Mouse (Mus musculus): ENCODE data around the gene Stk40. TPM values are rescaled to one million over a fixed set of nuclear protein-coding genes. Genes with fewer than 3 reads are reported as not detected.

Gene Stk40
- polyA plus RNA-seq, 1 experiment from 2014 or later = 24.4 TPM

GRCm38 (mm10) chr4:126145396-126145795 is 41.6 kb downstream of the Stk40 start:
- Histone ChIP-seq H3K9ac (ENCODE audit: low read depth, low read length) (no peak overlapping the region), H3K4me1 (replicated peaks; ENCODE audit: control insufficient read depth, insufficient read depth, low read length) (peaks cover 33% of the 10 kb centered on the region), H3K27me3 (replicated peaks; ENCODE audit: control insufficient read depth, insufficient read depth, low read length) (peaks cover 36% of the 10 kb centered on the region), H3K4me2 (no peak overlapping the region), H3K27ac (ENCODE audit: low read depth, low read length) (no peak overlapping the region), H3K4me3 (ENCODE audit: low read depth, low read length) (no peak overlapping the region), H3K36me3 (ENCODE audit: control insufficient read depth, insufficient read depth, low read length) (no peaks in the 10 kb centered on the region), H3K9me3 (ENCODE audit: control insufficient read depth, low read length) (no peaks in the 10 kb centered on the region)
- DNase-seq (ENCODE audit: low spot score) = no peak
- ATAC-seq (replicated peaks; ENCODE audit: low FRiP score) = no peak
- WGBS = 40% methylated on average over 4 of the region's 4 CpGs

GRCm38 (mm10) chr4:126146974-126147532 is 43.3 kb downstream of the Stk40 start:
- Histone ChIP-seq H3K27ac (ENCODE audit: low read depth, low read length) (peak overlapping the region; percentile 87), H3K9ac (ENCODE audit: low read depth, low read length) (no peak overlapping the region), H3K27me3 (replicated peaks; ENCODE audit: control insufficient read depth, insufficient read depth, low read length) (peaks cover 36% of the 10 kb centered on the region), H3K4me1 (replicated peaks; ENCODE audit: control insufficient read depth, insufficient read depth, low read length) (peaks cover 38% of the 10 kb centered on the region), H3K9me3 (ENCODE audit: control insufficient read depth, low read length) (no peaks in the 10 kb centered on the region), H3K4me3 (ENCODE audit: low read depth, low read length) (no peak overlapping the region; the same call in 1 of the 2 replicates), H3K36me3 (ENCODE audit: control insufficient read depth, insufficient read depth, low read length) (no peaks in the 10 kb centered on the region), H3K4me2 (peak overlapping the region; percentile 57)
- no peak for ATAC-seq (replicated peaks; ENCODE audit: low FRiP score)
- 46% methylated on average over 9 of the region's 9 CpGs for WGBS
- DNase-seq (ENCODE audit: low spot score) = no peak

- peak within 1 kb of the TSS; percentile 57 for H3K4me2 ChIP-seq
- no peaks in the 10 kb centered on the region for H3K36me3 ChIP-seq (ENCODE audit: control insufficient read depth, insufficient read depth, low read length)
- ATAC-seq (replicated peaks; ENCODE audit: low FRiP score) = peak; percentile 61
- peak; percentile 82 for DNase-seq (ENCODE audit: low spot score)
- WGBS = 11% methylated on average over 23 of the region's 24 CpGs
- H3K27me3 ChIP-seq (replicated peaks; ENCODE audit: control insufficient read depth, insufficient read depth, low read length) = peaks cover 36% of the 10 kb centered on the region
- peaks cover 38% of the 10 kb centered on the region for H3K4me1 ChIP-seq (replicated peaks; ENCODE audit: control insufficient read depth, insufficient read depth, low read length)
- H3K9ac ChIP-seq (ENCODE audit: low read depth, low read length) = peak within 1 kb of the TSS; percentile 26
- H3K4me3 ChIP-seq (ENCODE audit: low read depth, low read length) = peak within 1 kb of the TSS; percentile 68
- no peaks in the 10 kb centered on the region for H3K9me3 ChIP-seq (ENCODE audit: control insufficient read depth, low read length)
- peak within 1 kb of the TSS; percentile 87 for H3K27ac ChIP-seq (ENCODE audit: low read depth, low read length)
These were observed 43.9 kb downstream of the Stk40 start, which contains the start of gene Eva1b for GRCm38 (mm10) chr4:126147533-126148160. Gene Eva1b, plus strand, starts transcription at chr4:126147744.

GRCm38 (mm10) chr4:126148161-126148961 is 44.6 kb downstream of the Stk40 start:
- H3K4me2 ChIP-seq = peak overlapping the region; percentile 57
- peak overlapping the region; percentile 26 for H3K9ac ChIP-seq (ENCODE audit: low read depth, low read length)
- WGBS = 1% methylated on average over 64 of the region's 67 CpGs
- peak overlapping the region; percentile 68 for H3K4me3 ChIP-seq (ENCODE audit: low read depth, low read length)
- no peaks in the 10 kb centered on the region for H3K36me3 ChIP-seq (ENCODE audit: control insufficient read depth, insufficient read depth, low read length)
- H3K27me3 ChIP-seq (replicated peaks; ENCODE audit: control insufficient read depth, insufficient read depth, low read length) = peaks cover 36% of the 10 kb centered on the region
- H3K27ac ChIP-seq (ENCODE audit: low read depth, low read length) = peak overlapping the region; percentile 87
- peak; percentile 69 for DNase-seq (ENCODE audit: low spot score)
- H3K4me1 ChIP-seq (replicated peaks; ENCODE audit: control insufficient read depth, insufficient read depth, low read length) = peaks cover 38% of the 10 kb centered on the region
- H3K9me3 ChIP-seq (ENCODE audit: control insufficient read depth, low read length) = no peaks in the 10 kb centered on the region
- ATAC-seq (replicated peaks; ENCODE audit: low FRiP score) = peak; percentile 33; the same call in 1 of the 2 replicates

- Histone ChIP-seq H3K27ac (ENCODE audit: low read depth, low read length) (peak overlapping the region; percentile 87), H3K4me2 (peak overlapping the region; percentile 57), H3K4me3 (ENCODE audit: low read depth, low read length) (peak overlapping the region; percentile 68), H3K36me3 (ENCODE audit: control insufficient read depth, insufficient read depth, low read length) (no peaks in the 10 kb centered on the region), H3K9me3 (ENCODE audit: control insufficient read depth, low read length) (no peaks in the 10 kb centered on the region), H3K27me3 (replicated peaks; ENCODE audit: control insufficient read depth, insufficient read depth, low read length) (peaks cover 36% of the 10 kb centered on the region), H3K9ac (ENCODE audit: low read depth, low read length) (peak overlapping the region; percentile 26), H3K4me1 (replicated peaks; ENCODE audit: control insufficient read depth, insufficient read depth, low read length) (peaks cover 38% of the 10 kb centered on the region)
- WGBS = 29% methylated on average over 41 of the region's 42 CpGs
- ATAC-seq (replicated peaks; ENCODE audit: low FRiP score) (no peak), DNase-seq (ENCODE audit: low spot score) (no peak)
These were observed 45.4 kb downstream of the Stk40 start for GRCm38 (mm10) chr4:126149041-126149676.

GRCm38 (mm10) chr4:126149798-126150197 is 46.0 kb downstream of the Stk40 start:
- ATAC-seq (replicated peaks; ENCODE audit: low FRiP score) = no peak

GRCm38 (mm10) chr4:126150297-126150948 is 46.7 kb downstream of the Stk40 start:
- H3K36me3 ChIP-seq (ENCODE audit: control insufficient read depth, insufficient read depth, low read length) = no peaks in the 10 kb centered on the region
- ATAC-seq (replicated peaks; ENCODE audit: low FRiP score) (peak; percentile 45), DNase-seq (ENCODE audit: low spot score) (peak; percentile 74)
- H3K4me2 ChIP-seq = peak overlapping the region; percentile 57
- H3K27me3 ChIP-seq (replicated peaks; ENCODE audit: control insufficient read depth, insufficient read depth, low read length) = peaks cover 36% of the 10 kb centered on the region
- WGBS = 43% methylated on average over 16 of the region's 16 CpGs
- H3K27ac ChIP-seq (ENCODE audit: low read depth, low read length) = peak overlapping the region; percentile 14; the same call in 1 of the 2 replicates
- H3K4me3 ChIP-seq (ENCODE audit: low read depth, low read length) = peak overlapping the region; percentile 68
- H3K9me3 ChIP-seq (ENCODE audit: control insufficient read depth, low read length) = no peaks in the 10 kb centered on the region
- peaks cover 41% of the 10 kb centered on the region for H3K4me1 ChIP-seq (replicated peaks; ENCODE audit: control insufficient read depth, insufficient read depth, low read length)
- no peak overlapping the region for H3K9ac ChIP-seq (ENCODE audit: low read depth, low read length)

More at GRCm38 (mm10) chr4:126149798-126150197, 46.0 kb downstream of the Stk40 start:
- Histone ChIP-seq H3K36me3 (ENCODE audit: control insufficient read depth, insufficient read depth, low read length) (no peaks in the 10 kb centered on the region), H3K9ac (ENCODE audit: low read depth, low read length) (no peak overlapping the region), H3K27ac (ENCODE audit: low read depth, low read length) (no peak overlapping the region; the same call in 1 of the 2 replicates), H3K4me2 (peak overlapping the region; percentile 57), H3K4me3 (ENCODE audit: low read depth, low read length) (peak overlapping the region; percentile 68), H3K4me1 (replicated peaks; ENCODE audit: control insufficient read depth, insufficient read depth, low read length) (peaks cover 38% of the 10 kb centered on the region), H3K9me3 (ENCODE audit: control insufficient read depth, low read length) (no peaks in the 10 kb centered on the region), H3K27me3 (replicated peaks; ENCODE audit: control insufficient read depth, insufficient read depth, low read length) (peaks cover 36% of the 10 kb centered on the region)
- WGBS = 55% methylated on average over 10 of the region's 10 CpGs
- DNase-seq (ENCODE audit: low spot score) = no peak

GRCm38 (mm10) chr4:126150949-126151320 is 47.2 kb downstream of the Stk40 start:
- DNase-seq (ENCODE audit: low spot score) (no peak), ATAC-seq (replicated peaks; ENCODE audit: low FRiP score) (no peak)
- 59% methylated on average over 6 of the region's 6 CpGs for WGBS
- Histone ChIP-seq H3K36me3 (ENCODE audit: control insufficient read depth, insufficient read depth, low read length) (no peaks in the 10 kb centered on the region), H3K27me3 (replicated peaks; ENCODE audit: control insufficient read depth, insufficient read depth, low read length) (peaks cover 36% of the 10 kb centered on the region), H3K4me2 (peak overlapping the region; percentile 57), H3K4me1 (replicated peaks; ENCODE audit: control insufficient read depth, insufficient read depth, low read length) (peaks cover 46% of the 10 kb centered on the region), H3K4me3 (ENCODE audit: low read depth, low read length) (peak overlapping the region; percentile 10; the same call in 1 of the 2 replicates), H3K27ac (ENCODE audit: low read depth, low read length) (peak overlapping the region; percentile 14; the same call in 1 of the 2 replicates), H3K9ac (ENCODE audit: low read depth, low read length) (no peak overlapping the region), H3K9me3 (ENCODE audit: control insufficient read depth, low read length) (no peaks in the 10 kb centered on the region)
